Mouse (Mus musculus): Measurements from ENCODE around the gene Fbxw2.

DNA sequence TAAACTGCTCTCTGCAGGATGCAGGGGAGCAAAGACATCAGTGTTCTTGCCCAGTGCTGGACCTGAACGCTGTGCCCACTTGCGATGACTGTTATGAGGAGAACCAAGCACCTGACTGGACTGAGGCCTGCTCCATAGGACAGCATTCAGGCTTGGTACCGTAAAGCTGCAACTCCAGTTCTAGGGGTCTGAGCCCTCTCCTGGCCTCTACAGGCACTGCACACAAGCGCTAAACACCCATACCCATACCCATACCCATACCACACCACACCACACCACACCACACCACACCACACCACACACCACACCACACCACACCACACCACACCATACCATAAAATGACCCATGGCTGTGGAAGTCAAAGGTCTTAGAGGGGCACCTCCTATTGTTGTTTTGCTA lies 29.2 kb upstream of the Fbxw2 start:
- TF ChIP-seq CTCF (IDR thresholded peaks at IDR 0.05; ENCODE audit: control insufficient read depth, insufficient read depth, insufficient replicate concordance, low read depth, low read length) (no peak), POLR2A (IDR thresholded peaks at IDR 0.05; ENCODE audit: control insufficient read depth, low read depth, low read length) (no peak)
